Mouse (Mus musculus): ENCODE data around the gene Zmiz1.

DNA sequence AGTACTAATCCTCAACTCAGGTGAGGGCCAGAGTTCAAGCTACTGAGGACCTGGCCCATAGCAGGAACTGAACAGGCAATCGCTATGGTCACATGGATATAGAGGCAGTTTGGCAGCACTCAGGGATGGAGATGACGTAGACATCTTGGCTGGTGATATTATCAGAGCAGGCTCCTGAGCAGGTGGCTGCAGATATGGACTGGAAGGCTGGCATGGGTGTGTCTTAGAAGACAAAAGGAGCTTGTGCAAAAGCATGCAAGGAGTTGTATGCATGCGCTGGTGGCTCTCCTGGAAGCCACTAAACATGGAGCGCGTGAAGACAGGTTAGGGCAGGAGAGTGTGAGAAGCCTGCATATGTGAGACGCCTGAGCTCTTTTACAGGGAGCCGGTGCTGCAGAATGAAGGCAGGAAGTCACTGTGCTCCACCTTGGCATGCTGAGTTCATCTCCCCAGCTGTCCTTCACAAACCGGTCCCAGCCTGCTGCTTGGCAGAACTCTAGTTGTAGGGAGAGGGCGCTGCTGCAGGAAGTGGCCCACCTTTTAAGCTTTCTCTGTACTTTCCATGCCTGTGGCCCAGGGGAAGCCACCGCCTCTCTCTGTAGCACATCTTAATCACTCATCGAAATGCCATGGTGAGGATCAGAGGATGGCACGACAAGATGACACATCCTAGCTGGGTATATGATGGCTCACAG, 4.8 kb upstream of the Zmiz1 start:
- peak; percentile 32 for TF ChIP-seq CTCF (IDR thresholded peaks at IDR 0.05)
- TF ChIP-seq EP300 (IDR thresholded peaks at IDR 0.05), result no peak
